Comparison of ENCODE assay signal across 16 mouse cellular contexts in the genomic region with DNA sequence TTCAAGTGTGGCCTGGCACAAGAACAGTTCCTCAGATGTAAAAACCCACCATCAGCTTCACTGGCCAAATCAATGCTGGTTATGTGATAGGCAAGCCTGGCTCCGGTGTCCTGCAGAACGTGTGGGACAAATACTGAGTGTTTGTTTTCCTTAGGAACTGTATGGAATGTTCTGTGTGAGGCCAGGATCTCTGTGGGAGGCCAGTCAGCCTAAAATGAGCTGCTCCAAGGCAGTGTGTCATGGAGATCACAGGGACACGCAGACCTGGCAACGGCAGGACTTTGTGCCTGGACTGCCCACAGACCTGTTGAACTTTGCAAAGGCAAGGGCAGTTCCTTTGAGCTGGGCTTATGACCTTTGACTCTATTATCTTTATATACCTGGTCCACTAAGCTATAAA. TPM values are rescaled to one million over a fixed set of nuclear protein-coding genes. Genes with fewer than 3 reads are reported as not detected.
DNase-seq lines count a peak whose midpoint lies in the region; ATAC-seq lines count a peak whose summit lies in the region.
"Had no signal": no experiment of that assay in that cellular context is flagged by ENCODE, and none has a peak within 500 bp of the region (broad histone marks: within the 10 kb centered on the region; RNA-seq: fewer than 3 reads in every experiment).

No protein-coding gene starts in this region.

- H3K9ac ChIP-seq in lung, embryonic 16.5 days (ENCODE audit: low read length): no peak overlapping the region
- no peak overlapping the region for H3K9ac ChIP-seq in liver, embryonic 13.5 days
- no peak overlapping the region for H3K9ac ChIP-seq in hindbrain, embryonic 11.5 days (ENCODE audit: low read depth, low read length)
- H3K9ac ChIP-seq: midbrain, embryonic 12.5 days; neural tube, embryonic 15.5 days had no signal

- DNase-seq in embryo, embryonic 10 days (ENCODE audit: low spot score): peak; percentile 43
- DNase-seq in embryo, embryonic 11 days: no peak
- DNase-seq in lung, postnatal 14 days: no peak
- DNase-seq in liver, embryonic 13.5 days: no peak
- no peak for DNase-seq in adrenal gland, adult 18-20 months (ENCODE audit: low spot score in 2 of 2)
- DNase-seq in adrenal gland, postnatal 25 days: no peak
- DNase-seq in hindbrain, embryonic 11.5 days (ENCODE audit: low spot score): no peak
- DNase-seq: thymus, adult 18-20 months had no signal

- H3K9me3 ChIP-seq in lung, embryonic 16.5 days (ENCODE audit: control insufficient read depth, low read length): no peaks in the 10 kb centered on the region
- no peaks in the 10 kb centered on the region for H3K9me3 ChIP-seq in liver, embryonic 13.5 days (replicated peaks)
- H3K9me3 ChIP-seq in hindbrain, embryonic 11.5 days (ENCODE audit: control insufficient read depth, low read length): no peaks in the 10 kb centered on the region
- H3K9me3 ChIP-seq: midbrain, embryonic 12.5 days; neural tube, embryonic 15.5 days had no signal

- no peaks in the 10 kb centered on the region for H3K36me3 ChIP-seq in lung, embryonic 16.5 days (ENCODE audit: control insufficient read depth, insufficient read depth, low read length)
- no peaks in the 10 kb centered on the region for H3K36me3 ChIP-seq in liver, embryonic 13.5 days
- H3K36me3 ChIP-seq in hindbrain, embryonic 11.5 days (ENCODE audit: control insufficient read depth, insufficient read depth, low read length): no peaks in the 10 kb centered on the region
- H3K36me3 ChIP-seq: midbrain, embryonic 12.5 days; neural tube, embryonic 15.5 days had no signal

- H3K27ac ChIP-seq in lung, embryonic 16.5 days (ENCODE audit: low read length): 0 out of 2 replicates have a peak overlapping the region, but pooled peaks have one; percentile 7
- peak overlapping the region; percentile 30 for H3K27ac ChIP-seq in liver, embryonic 13.5 days
- no peak overlapping the region for H3K27ac ChIP-seq in hindbrain, embryonic 11.5 days (ENCODE audit: low read depth, low read length)
- H3K27ac ChIP-seq: midbrain, embryonic 12.5 days; neural tube, embryonic 15.5 days had no signal

- H3K4me1 ChIP-seq in lung, embryonic 16.5 days (replicated peaks; ENCODE audit: control insufficient read depth, insufficient read depth, low read length): peaks cover 17% of the 10 kb centered on the region
- H3K4me1 ChIP-seq in liver, embryonic 13.5 days (replicated peaks): peaks cover 58% of the 10 kb centered on the region
- no peaks in the 10 kb centered on the region for H3K4me1 ChIP-seq in hindbrain, embryonic 11.5 days (replicated peaks; ENCODE audit: control insufficient read depth, insufficient read depth, low read length)
- H3K4me1 ChIP-seq: midbrain, embryonic 12.5 days; neural tube, embryonic 15.5 days had no signal

- no peak overlapping the region for H3K4me2 ChIP-seq in lung, embryonic 16.5 days (ENCODE audit: low read depth, low read length)
- H3K4me2 ChIP-seq in liver, embryonic 13.5 days: peak overlapping the region; percentile 52
- no peak overlapping the region for H3K4me2 ChIP-seq in hindbrain, embryonic 11.5 days (replicated peaks; ENCODE audit: low read depth, low read length)
- H3K4me2 ChIP-seq: midbrain, embryonic 12.5 days; neural tube, embryonic 15.5 days had no signal

- no peak overlapping the region for H3K4me3 ChIP-seq in lung, embryonic 16.5 days (ENCODE audit: low read length)
- H3K4me3 ChIP-seq in liver, embryonic 13.5 days (replicated peaks): no peak overlapping the region
- H3K4me3 ChIP-seq in hindbrain, embryonic 11.5 days (ENCODE audit: low read depth, low read length): no peak overlapping the region
- H3K4me3 ChIP-seq: midbrain, embryonic 12.5 days; neural tube, embryonic 15.5 days had no signal

- H3K27me3 ChIP-seq in lung, embryonic 16.5 days (ENCODE audit: control insufficient read depth, insufficient read depth, low read depth, low read length): no peaks in the 10 kb centered on the region
- H3K27me3 ChIP-seq in liver, embryonic 13.5 days: no peaks in the 10 kb centered on the region
- H3K27me3 ChIP-seq in hindbrain, embryonic 11.5 days (ENCODE audit: control insufficient read depth, insufficient read depth, low read length): no peaks in the 10 kb centered on the region
- H3K27me3 ChIP-seq: midbrain, embryonic 12.5 days had no signal

- 10% methylated on average over 4 of the region's 4 CpGs for WGBS in lung, embryonic 16.5 days
- WGBS in liver, embryonic 13.5 days (ENCODE audit: insufficient replicate concordance): 32% methylated on average over 4 of the region's 4 CpGs
- 60% methylated on average over 4 of the region's 4 CpGs for WGBS in hindbrain, embryonic 11.5 days

- peak; percentile 58; the same call in 1 of the 2 replicates for ATAC-seq in lung, embryonic 16.5 days (ENCODE audit: low read depth)
- ATAC-seq in liver, embryonic 13.5 days (ENCODE audit: low read depth): no peak
- ATAC-seq in hindbrain, embryonic 11.5 days (ENCODE audit: low FRiP score): no peak
- ATAC-seq: inflammation-experienced regulatory T-cells, adult 6 months had no signal

RNA-seq across cellular contexts. Expression of a gene that starts 4.2 kb away (rescaled TPM):
- polyA plus RNA-seq in lung, embryonic 16.5 days (2015; fragmentation: Nextera tagmentation; extraction: Ambion mirVana): 1.5 and 2.2 TPM in 2 replicates
- polyA plus RNA-seq in liver, embryonic 13.5 days (2015; fragmentation: Nextera tagmentation; extraction: Ambion mirVana): 2.9 and 4.4 TPM in 2 replicates
- total RNA-seq in adrenal gland, adult 18-20 months (2021): not detected
- total RNA-seq in adrenal gland, postnatal 25 days (2021): not detected in 2 replicates
- polyA plus RNA-seq in hindbrain, embryonic 11.5 days (2014; fragmentation: Nextera tagmentation; extraction: Ambion mirVana): 0.78 and 1.3 TPM in 2 replicates
- total RNA-seq: heart, adult 18-20 months; left cerebral cortex, postnatal 25 days had no signal
- polyA plus RNA-seq: cortical plate, adult 2 months; forebrain, embryonic 11.5 days; inflammation-experienced regulatory T-cells, adult 6 months had no signal
